Mouse (Mus musculus) cortical plate, adult 2 months (tissue): ENCODE data around the gene Setd2.

Experiments
- CTCF ChIP-seq: fragments of 200-500 bp; IDR thresholded peaks from 2 replicates; pipeline ENCODE4 v1.5.1; 2011; ENCODE audit warnings: mild to moderate bottlenecking, control low read depth, low read length; ENCODE audit not compliant: insufficient read depth; ENCODE audit errors: extremely low read depth
- POLR2A ChIP-seq: fragments of 200-500 bp; IDR thresholded peaks from 2 replicates; pipeline ENCODE4 v1.6.1; 2011; ENCODE audit warnings: mild to moderate bottlenecking, low read length, control low read depth; ENCODE audit not compliant: insufficient read depth; ENCODE audit errors: extremely low read depth

DNA sequence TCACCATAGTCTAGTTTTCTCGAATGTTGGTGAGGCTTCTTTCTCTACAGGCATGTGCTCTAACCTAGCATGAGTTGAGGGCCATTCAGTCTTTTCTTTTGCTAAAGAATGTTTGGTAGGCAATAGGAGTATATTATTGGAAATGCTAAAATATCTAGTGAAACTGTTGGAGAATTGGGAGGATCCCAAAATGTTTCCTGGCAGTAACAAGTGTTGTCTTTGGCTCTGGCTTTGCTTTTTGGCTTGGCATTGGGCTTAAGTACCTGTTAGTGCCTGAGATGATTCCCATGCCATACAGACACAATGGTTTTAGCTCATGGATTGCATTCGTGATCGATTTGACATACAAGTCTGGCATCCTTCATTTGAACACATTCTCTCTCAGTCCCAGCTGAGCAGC, 79.1 kb downstream of the Setd2 start:
- TF ChIP-seq CTCF (no peak), POLR2A (no peak)
